Mouse (Mus musculus) bone marrow, adult 2 months (tissue): ENCODE results near the gene Csnk1d.

ENCODE experiments used
- CTCF ChIP-seq: fragments of 200-500 bp; IDR thresholded peaks from 2 replicates; pipeline ENCODE4 v1.5.1; 2011; ENCODE audit warnings: low read length, control low read depth; ENCODE audit not compliant: control insufficient read depth, insufficient read depth
- POLR2A ChIP-seq: fragments of 200-500 bp; IDR thresholded peaks from 2 replicates; pipeline ENCODE4 v1.6.1; 2011; ENCODE audit warnings: low read depth, mild to moderate bottlenecking, control low read depth, low read length, borderline replicate concordance; ENCODE audit not compliant: control insufficient read depth

GRCm38 (mm10) chr11:120982459-120982858 lies 8.7 kb downstream of the Csnk1d start:
- no peak for TF ChIP-seq POLR2A
- TF ChIP-seq CTCF = no peak
